Mouse (Mus musculus) neural tube, embryonic 13.5 days (tissue): Measurements from ENCODE around the gene Slc15a4. TPM values are rescaled to one million over a fixed set of nuclear protein-coding genes. Genes with fewer than 3 reads are reported as not detected.

ENCODE experiments used
- ATAC-seq: fragments of 200-750 bp; cut with Nextera tagmentation; 2 replicates; pipeline ENCODE4 v1.8.0; 2017; ENCODE audit warnings: low read depth, mild to moderate bottlenecking, moderate TSS enrichment, moderate library complexity
- H3K27ac ChIP-seq: fragments of 300-500 bp; sonication (generic); replicated peaks from 2 replicates; pipeline ENCODE4 v1.5.1; 2015; ENCODE audit warnings: moderate library complexity, mild to moderate bottlenecking, inconsistent platforms
- H3K27me3 ChIP-seq: fragments of 300-500 bp; sonication (generic); 2 replicates; pipeline ENCODE4 v1.6.1; 2015; ENCODE audit warnings: mild to moderate bottlenecking, inconsistent platforms
- H3K36me3 ChIP-seq: fragments of 300-500 bp; sonication (generic); 2 replicates; pipeline ENCODE4 v1.6.1; 2015; ENCODE audit warnings: mild to moderate bottlenecking, inconsistent platforms
- H3K4me1 ChIP-seq: fragments of 300-500 bp; sonication (generic); replicated peaks from 2 replicates; pipeline ENCODE4 v1.6.1; 2015; ENCODE audit warnings: inconsistent platforms
- H3K4me2 ChIP-seq: fragments of 300-500 bp; sonication (generic); 2 replicates; pipeline ENCODE4 v1.6.1; 2015; ENCODE audit warnings: inconsistent platforms, mild to moderate bottlenecking, moderate library complexity
- H3K4me3 ChIP-seq: fragments of 300-500 bp; sonication (generic); 2 replicates; pipeline ENCODE4 v1.5.1; 2015; ENCODE audit warnings: mild to moderate bottlenecking, inconsistent platforms
- H3K9ac ChIP-seq: fragments of 300-500 bp; sonication (generic); 2 replicates; pipeline ENCODE4 v1.6.1; 2015; ENCODE audit warnings: moderate library complexity, mild to moderate bottlenecking, inconsistent platforms
- H3K9me3 ChIP-seq: fragments of 300-500 bp; sonication (generic); 2 replicates; pipeline ENCODE4 v1.6.1; 2016; ENCODE audit warnings: inconsistent platforms
- WGBS: fragments of 180-500 bp; shearing (Covaris S2); methylation state at CpG from one replicate; pipeline ENCODE4 v1.1.7; 2015; 5-methylcytosine and 5-hydroxymethylcytosine counted together
- polyA plus RNA-seq: library from polyadenylated mRNA; unstranded; fragments of >200 nt; fragmentation: Nextera tagmentation; extraction: Ambion mirVana; gene quantifications from 2 replicates; pipeline ENCODE4 v1.2.1, GENCODE M21; 2015

Slc15a4 gene
- polyA plus RNA-seq, 1 experiment from 2014 or later = 26.5 TPM

GRCm38 (mm10) chr5:127640359-127640758 lies 7.7 kb upstream of the Slc15a4 start:
- no peak overlapping the region for H3K9ac ChIP-seq
- 91% methylated on average over 3 of the region's 3 CpGs for WGBS
- H3K27me3 ChIP-seq = no peaks in the 10 kb centered on the region
- H3K4me2 ChIP-seq = no peak overlapping the region
- 0 out of 2 replicates have a peak, but pooled peaks cover 7% of the 10 kb centered on the region for H3K9me3 ChIP-seq
- H3K36me3 ChIP-seq = no peaks in the 10 kb centered on the region
- H3K27ac ChIP-seq = no peak overlapping the region
- no peak for ATAC-seq
- H3K4me3 ChIP-seq = no peak overlapping the region
- H3K4me1 ChIP-seq = no peaks in the 10 kb centered on the region

GRCm38 (mm10) chr5:127639635-127640034 lies 6.9 kb upstream of the Slc15a4 start:
- H3K9me3 ChIP-seq = 0 out of 2 replicates have a peak, but pooled peaks cover 7% of the 10 kb centered on the region
- H3K4me1 ChIP-seq = no peaks in the 10 kb centered on the region
- no peak overlapping the region for H3K4me3 ChIP-seq
- H3K27me3 ChIP-seq = no peaks in the 10 kb centered on the region
- ATAC-seq = no peak
- 92% methylated on average over 13 of the region's 13 CpGs for WGBS
- no peak overlapping the region for H3K9ac ChIP-seq
- no peak overlapping the region for H3K27ac ChIP-seq
- no peak overlapping the region for H3K4me2 ChIP-seq
- H3K36me3 ChIP-seq = no peaks in the 10 kb centered on the region

GRCm38 (mm10) chr5:127639067-127639605 lies 6.4 kb upstream of the Slc15a4 start:
- no peak overlapping the region for H3K4me2 ChIP-seq
- no peak overlapping the region for H3K27ac ChIP-seq
- ATAC-seq = no peak
- no peaks in the 10 kb centered on the region for H3K4me1 ChIP-seq
- H3K9ac ChIP-seq = no peak overlapping the region
- 0 out of 2 replicates have a peak, but pooled peaks cover 7% of the 10 kb centered on the region for H3K9me3 ChIP-seq
- H3K27me3 ChIP-seq = no peaks in the 10 kb centered on the region
- no peak overlapping the region for H3K4me3 ChIP-seq
- H3K36me3 ChIP-seq = no peaks in the 10 kb centered on the region
- WGBS = 80% methylated on average over 6 of the region's 6 CpGs

- no peak for ATAC-seq
- no peak overlapping the region for H3K4me3 ChIP-seq
- no peaks in the 10 kb centered on the region for H3K36me3 ChIP-seq
- H3K4me2 ChIP-seq = no peak overlapping the region
- peaks cover 4% of the 10 kb centered on the region for H3K27me3 ChIP-seq
- H3K4me1 ChIP-seq = 0 out of 2 replicates have a peak, but pooled peaks cover 2% of the 10 kb centered on the region
- no peak overlapping the region for H3K27ac ChIP-seq
- no peak overlapping the region for H3K9ac ChIP-seq
- 92% methylated on average over 2 of the region's 2 CpGs for WGBS
- H3K9me3 ChIP-seq = no peaks in the 10 kb centered on the region
These were observed 5.5 kb upstream of the Slc15a4 start for GRCm38 (mm10) chr5:127638177-127638576.

- H3K36me3 ChIP-seq = no peaks in the 10 kb centered on the region
- no peak overlapping the region for H3K9ac ChIP-seq
- H3K9me3 ChIP-seq = no peaks in the 10 kb centered on the region
- H3K4me3 ChIP-seq = no peak overlapping the region
- 76% methylated on average over 4 of the region's 4 CpGs for WGBS
- H3K4me1 ChIP-seq = peaks cover 7% of the 10 kb centered on the region; the same call in 1 of the 2 replicates
- no peak overlapping the region for H3K4me2 ChIP-seq
- H3K27me3 ChIP-seq = peaks cover 6% of the 10 kb centered on the region
- no peak for ATAC-seq
- H3K27ac ChIP-seq = no peak overlapping the region
These were observed 4.9 kb upstream of the Slc15a4 start for GRCm38 (mm10) chr5:127637622-127638021.

GRCm38 (mm10) chr5:127633666-127634065 lies 969 bp upstream of the Slc15a4 start:
- H3K4me1 ChIP-seq = peaks cover 18% of the 10 kb centered on the region
- H3K9me3 ChIP-seq = no peaks in the 10 kb centered on the region
- ATAC-seq = no peak
- H3K36me3 ChIP-seq = no peaks in the 10 kb centered on the region
- H3K4me2 ChIP-seq = 0 out of 2 replicates have a peak overlapping the region, but pooled peaks have one; percentile 84
- peaks cover 11% of the 10 kb centered on the region for H3K27me3 ChIP-seq
- H3K9ac ChIP-seq = no peak overlapping the region
- 89% methylated on average over 7 of the region's 7 CpGs for WGBS
- no peak overlapping the region for H3K27ac ChIP-seq
- no peak overlapping the region for H3K4me3 ChIP-seq

- H3K27ac ChIP-seq = no peak overlapping the region
- H3K36me3 ChIP-seq = no peaks in the 10 kb centered on the region
- H3K9ac ChIP-seq = peak overlapping the region; percentile 72; the same call in 1 of the 2 replicates
- peaks cover 18% of the 10 kb centered on the region for H3K4me1 ChIP-seq
- no peaks in the 10 kb centered on the region for H3K9me3 ChIP-seq
- peaks cover 11% of the 10 kb centered on the region for H3K27me3 ChIP-seq
- 31% methylated on average over 4 of the region's 4 CpGs for WGBS
- peak overlapping the region; percentile 84 for H3K4me2 ChIP-seq
- peak overlapping the region; percentile 58 for H3K4me3 ChIP-seq
- no peak for ATAC-seq
These were observed 491 bp upstream of the Slc15a4 start for GRCm38 (mm10) chr5:127633188-127633587.

- no peaks in the 10 kb centered on the region for H3K36me3 ChIP-seq
- peaks cover 18% of the 10 kb centered on the region for H3K4me1 ChIP-seq
- 14% methylated on average over 5 of the region's 5 CpGs for WGBS
- no peaks in the 10 kb centered on the region for H3K9me3 ChIP-seq
- peak overlapping the region; percentile 72 for H3K9ac ChIP-seq
- H3K27me3 ChIP-seq = peaks cover 11% of the 10 kb centered on the region
- peak overlapping the region; percentile 84 for H3K4me2 ChIP-seq
- ATAC-seq = peak; percentile 32; the same call in 1 of the 2 replicates
- peak overlapping the region; percentile 58 for H3K4me3 ChIP-seq
- H3K27ac ChIP-seq = no peak overlapping the region
These were observed 1.0 kb downstream of the Slc15a4 start for GRCm38 (mm10) chr5:127631671-127632070.

- Histone ChIP-seq H3K4me1 (peaks cover 7% of the 10 kb centered on the region; the same call in 1 of the 2 replicates), H3K27me3 (peaks cover 5% of the 10 kb centered on the region; the same call in 1 of the 2 replicates), H3K36me3 (no peaks in the 10 kb centered on the region), H3K9me3 (no peaks in the 10 kb centered on the region), H3K4me3 (no peak overlapping the region), H3K4me2 (no peak overlapping the region), H3K9ac (no peak overlapping the region), H3K27ac (no peak overlapping the region)
- ATAC-seq = no peak
- 89% methylated on average over 12 of the region's 12 CpGs for WGBS
These were observed 5.5 kb downstream of the Slc15a4 start for GRCm38 (mm10) chr5:127627242-127627641.

GRCm38 (mm10) chr5:127624427-127625213 lies 8.1 kb downstream of the Slc15a4 start:
- 87% methylated on average over 10 of the region's 10 CpGs for WGBS
- Histone ChIP-seq H3K4me2 (no peak overlapping the region), H3K9ac (no peak overlapping the region), H3K27ac (no peak overlapping the region), H3K9me3 (no peaks in the 10 kb centered on the region), H3K27me3 (no peaks in the 10 kb centered on the region; the same call in 1 of the 2 replicates), H3K4me3 (no peak overlapping the region), H3K4me1 (no peaks in the 10 kb centered on the region), H3K36me3 (no peaks in the 10 kb centered on the region)
- no peak for ATAC-seq

- no peak for ATAC-seq
- no peaks in the 10 kb centered on the region for H3K36me3 ChIP-seq
- no peak overlapping the region for H3K9ac ChIP-seq
- H3K4me3 ChIP-seq = no peak overlapping the region
- WGBS = 84% methylated on average over 10 of the region's 10 CpGs
- H3K9me3 ChIP-seq = no peaks in the 10 kb centered on the region
- no peak overlapping the region for H3K27ac ChIP-seq
- no peak overlapping the region for H3K4me2 ChIP-seq
- no peaks in the 10 kb centered on the region; the same call in 1 of the 2 replicates for H3K27me3 ChIP-seq
- peaks cover 4% of the 10 kb centered on the region for H3K4me1 ChIP-seq
These were observed 11.6 kb downstream of the Slc15a4 start for GRCm38 (mm10) chr5:127621108-127621507.

GRCm38 (mm10) chr5:127620371-127620770 lies 12.3 kb downstream of the Slc15a4 start:
- no peak for ATAC-seq
- no peak overlapping the region for H3K27ac ChIP-seq
- no peak overlapping the region for H3K4me3 ChIP-seq
- no peaks in the 10 kb centered on the region for H3K9me3 ChIP-seq
- H3K9ac ChIP-seq = no peak overlapping the region
- H3K27me3 ChIP-seq = no peaks in the 10 kb centered on the region; the same call in 1 of the 2 replicates
- H3K36me3 ChIP-seq = no peaks in the 10 kb centered on the region
- WGBS = 78% methylated on average over 8 of the region's 8 CpGs
- peaks cover 12% of the 10 kb centered on the region for H3K4me1 ChIP-seq
- no peak overlapping the region for H3K4me2 ChIP-seq
